Mouse (Mus musculus) cerebellum, adult 8-10 months (tissue): ENCODE data around the gene Get4.

Source experiments
- DNase-seq: peaks from one replicate; pipeline ENCODE4 v3.0.0; 2022

Gene Get4

GRCm38 (mm10) chr5:139243384-139243783 lies 8.7 kb upstream of the Get4 start:
- no peak for DNase-seq

GRCm38 (mm10) chr5:139247767-139248166 lies 4.4 kb upstream of the Get4 start:
- DNase-seq: no peak

GRCm38 (mm10) chr5:139248846-139249245 lies 3.3 kb upstream of the Get4 start:
- DNase-seq: no peak

- no peak for DNase-seq
These were observed 845 bp upstream of the Get4 start for GRCm38 (mm10) chr5:139251279-139251678.

GRCm38 (mm10) chr5:139251736-139252080 lies 416 bp upstream of the Get4 start:
- DNase-seq: no peak

- DNase-seq: no peak
These were observed 754 bp downstream of the Get4 start for GRCm38 (mm10) chr5:139252910-139253245.

GRCm38 (mm10) chr5:139253301-139253741 lies 1.2 kb downstream of the Get4 start:
- peak; percentile 45 for DNase-seq

- DNase-seq: no peak
These were observed 2.8 kb downstream of the Get4 start for GRCm38 (mm10) chr5:139254938-139255337.

GRCm38 (mm10) chr5:139255777-139256176 lies 3.7 kb downstream of the Get4 start:
- no peak for DNase-seq

GRCm38 (mm10) chr5:139256211-139256765 lies 4.2 kb downstream of the Get4 start:
- DNase-seq: no peak

GRCm38 (mm10) chr5:139257265-139257664 lies 5.1 kb downstream of the Get4 start:
- no peak for DNase-seq

- no peak for DNase-seq
These were observed 5.7 kb downstream of the Get4 start for GRCm38 (mm10) chr5:139257818-139258217.

- no peak for DNase-seq
These were observed 6.4 kb downstream of the Get4 start for GRCm38 (mm10) chr5:139258371-139259035.

GRCm38 (mm10) chr5:139259853-139260252 lies 7.7 kb downstream of the Get4 start:
- DNase-seq: no peak

- DNase-seq: no peak
These were observed 9.3 kb downstream of the Get4 start for GRCm38 (mm10) chr5:139261403-139261802.

- DNase-seq: no peak
These were observed 15.5 kb downstream of the Get4 start for GRCm38 (mm10) chr5:139267661-139268060.

GRCm38 (mm10) chr5:139270806-139271521 lies 18.8 kb downstream of the Get4 start:
- no peak for DNase-seq

GRCm38 (mm10) chr5:139271994-139272554 lies 19.9 kb downstream of the Get4 start:
- no peak for DNase-seq

GRCm38 (mm10) chr5:139277287-139277686 lies 25.2 kb downstream of the Get4 start:
- no peak for DNase-seq

GRCm38 (mm10) chr5:139281373-139282112 lies 29.4 kb downstream of the Get4 start:
- DNase-seq: no peak

- DNase-seq: peak; percentile 88
These were observed 30.1 kb downstream of the Get4 start for GRCm38 (mm10) chr5:139282191-139282590.

- no peak for DNase-seq
These were observed 31.5 kb downstream of the Get4 start for GRCm38 (mm10) chr5:139283460-139284180.
